Mouse (Mus musculus): ENCODE data around the gene Dennd4c. TPM values are rescaled to one million over a fixed set of nuclear protein-coding genes. Genes with fewer than 3 reads are reported as not detected.
A peak's percentile ranks its signal among the peaks of the same experiment; 100 is the strongest.
"Not testable (repeated sequence)": the region's sequence is repeated elsewhere in the genome, so short reads cannot be mapped to it uniquely, and the experiment has no call there.

The Dennd4c gene
- polyA plus RNA-seq, 1 experiment, result 6.8 TPM

DNA sequence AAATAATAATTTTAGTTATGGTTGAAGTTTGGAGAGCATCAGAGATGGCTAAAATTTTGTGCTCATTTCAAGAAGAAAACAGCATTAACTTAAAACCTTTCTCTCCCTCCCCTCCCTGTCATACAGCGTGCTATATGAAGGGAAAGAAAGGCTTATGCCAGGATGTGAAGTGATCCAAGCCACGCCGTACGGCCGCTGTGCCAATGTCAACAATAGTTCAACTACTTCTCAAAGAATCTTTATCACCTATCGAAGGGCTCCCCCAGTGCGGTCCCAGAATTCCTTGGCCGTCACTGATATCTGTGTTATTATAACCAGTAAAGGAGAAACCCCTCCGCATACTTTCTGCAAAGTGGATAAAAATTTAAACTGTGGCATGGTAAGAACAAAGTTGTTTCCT, 29.2 kb downstream of the Dennd4c start:
- DNase-seq (ENCODE audit: low read depth), result peak; percentile 17

DNA sequence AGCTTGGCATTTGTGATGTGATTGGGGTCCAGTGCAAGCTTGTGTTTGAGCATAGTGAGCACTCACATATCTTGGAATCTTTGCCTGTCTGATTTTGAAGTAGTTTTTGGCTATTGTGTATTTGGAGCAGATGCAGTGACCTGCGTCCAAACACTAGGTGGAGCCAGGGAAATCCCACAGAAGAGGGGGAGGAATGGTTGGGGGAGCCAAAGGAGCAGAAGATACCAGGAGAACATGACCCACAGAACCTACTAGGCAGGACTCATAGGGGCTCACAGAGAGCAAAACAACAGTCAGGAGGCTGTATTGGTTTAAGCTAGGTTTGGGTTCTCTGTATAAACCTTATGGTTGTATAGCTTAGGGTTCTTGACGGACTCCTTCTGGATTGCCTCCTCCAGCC, 62.2 kb downstream of the Dennd4c start:
- DNase-seq (ENCODE audit: low read depth), result no peak

GRCm38 (mm10) chr4:86814850-86815249, 66.5 kb downstream of the Dennd4c start:
- DNase-seq (ENCODE audit: low read depth), result no peak

GRCm38 (mm10) chr4:86823169-86823568, 74.8 kb downstream of the Dennd4c start:
- peak; percentile 8 for DNase-seq (ENCODE audit: low read depth)

- DNase-seq (ENCODE audit: low read depth), result no peak
Measured at GRCm38 (mm10) chr4:86825143-86825542, 76.8 kb downstream of the Dennd4c start.

GRCm38 (mm10) chr4:86831896-86832295, 83.5 kb downstream of the Dennd4c start:
- no peak for DNase-seq (ENCODE audit: low read depth)

DNA sequence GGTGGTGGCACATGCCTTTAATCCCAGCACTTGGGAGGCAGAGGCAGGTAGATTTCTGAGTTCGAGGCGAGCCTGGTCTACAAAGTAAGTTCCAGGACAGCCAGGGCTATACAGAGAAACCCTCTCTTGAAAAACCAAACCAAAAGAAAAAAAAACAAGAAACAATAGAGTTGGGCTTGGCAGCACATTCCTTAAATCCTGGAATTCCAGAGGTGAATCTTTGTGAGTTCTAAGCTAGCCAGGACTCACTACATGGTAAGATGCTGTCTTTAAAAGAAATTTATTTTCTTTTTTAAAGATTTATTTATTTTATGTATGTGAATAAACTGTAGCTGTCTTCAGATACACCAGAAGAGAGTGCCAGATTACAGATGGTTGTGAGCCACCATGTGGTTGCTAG, 92.8 kb downstream of the Dennd4c start:
- DNase-seq (ENCODE audit: low read depth), result not testable (repeated sequence)

DNA sequence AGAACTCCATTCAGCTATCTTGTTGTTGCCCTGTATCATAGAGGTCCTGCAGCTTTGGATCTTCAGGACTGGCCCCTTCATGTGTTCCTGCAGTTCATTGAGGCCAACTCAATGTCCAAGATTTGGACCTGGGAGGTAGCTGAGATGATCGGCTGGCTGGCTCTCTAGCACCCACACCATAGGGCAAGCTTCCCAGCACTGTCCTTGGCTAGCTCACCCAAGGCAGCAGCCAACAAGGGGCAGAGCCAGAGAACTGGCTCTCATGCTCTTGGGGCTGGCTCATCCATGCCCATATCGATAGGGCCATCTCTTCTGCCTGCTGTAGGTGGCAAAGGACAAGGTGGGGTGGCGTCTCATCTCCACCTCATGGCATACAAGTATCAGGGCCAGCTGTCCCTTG, 97.0 kb downstream of the Dennd4c start:
- no peak for DNase-seq (ENCODE audit: low read depth)

GRCm38 (mm10) chr4:86847246-86847645, 98.9 kb downstream of the Dennd4c start:
- no peak for DNase-seq (ENCODE audit: low read depth)

GRCm38 (mm10) chr4:86851331-86851730, 103.0 kb downstream of the Dennd4c start:
- no peak for DNase-seq (ENCODE audit: low read depth)

- no peak for DNase-seq (ENCODE audit: low read depth)
Measured at GRCm38 (mm10) chr4:86852018-86852417, 103.7 kb downstream of the Dennd4c start.

DNA sequence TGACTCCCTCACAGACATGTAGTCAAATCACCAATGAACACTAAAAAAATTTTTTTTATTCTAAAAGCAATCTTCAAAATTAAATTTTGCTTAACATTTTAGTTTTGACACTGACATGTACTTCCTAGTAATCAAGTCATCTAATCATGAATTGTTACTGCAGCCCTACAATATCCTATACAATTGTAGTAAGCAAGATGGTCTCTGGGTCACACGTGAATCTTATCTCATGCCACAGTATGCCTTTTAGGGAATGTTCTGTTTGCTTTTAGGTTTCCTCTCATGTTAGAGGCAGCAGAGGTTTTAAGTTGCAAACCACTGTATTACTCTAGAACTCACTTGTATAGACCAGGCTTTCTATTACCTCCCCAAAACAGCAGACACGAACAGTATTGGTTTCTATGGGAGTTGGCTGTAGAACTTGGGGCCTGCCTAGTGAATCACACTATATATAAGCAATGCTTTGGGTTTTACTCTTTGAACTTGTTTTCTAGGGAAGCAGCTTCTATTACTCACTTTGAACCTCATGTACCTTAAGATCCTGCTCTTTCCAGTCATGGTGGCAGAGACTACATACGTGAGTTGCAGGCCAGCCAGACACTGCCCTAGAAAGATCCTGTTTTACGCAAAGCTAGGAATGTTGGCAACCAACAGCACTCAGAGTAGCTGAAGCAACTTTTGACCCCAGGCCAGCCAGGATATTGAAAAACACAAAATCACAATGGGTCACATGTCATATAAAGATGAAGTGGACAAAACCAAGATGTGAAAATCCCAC, 104.6 kb downstream of the Dennd4c start:
- DNase-seq (ENCODE audit: low read depth), result no peak

DNA sequence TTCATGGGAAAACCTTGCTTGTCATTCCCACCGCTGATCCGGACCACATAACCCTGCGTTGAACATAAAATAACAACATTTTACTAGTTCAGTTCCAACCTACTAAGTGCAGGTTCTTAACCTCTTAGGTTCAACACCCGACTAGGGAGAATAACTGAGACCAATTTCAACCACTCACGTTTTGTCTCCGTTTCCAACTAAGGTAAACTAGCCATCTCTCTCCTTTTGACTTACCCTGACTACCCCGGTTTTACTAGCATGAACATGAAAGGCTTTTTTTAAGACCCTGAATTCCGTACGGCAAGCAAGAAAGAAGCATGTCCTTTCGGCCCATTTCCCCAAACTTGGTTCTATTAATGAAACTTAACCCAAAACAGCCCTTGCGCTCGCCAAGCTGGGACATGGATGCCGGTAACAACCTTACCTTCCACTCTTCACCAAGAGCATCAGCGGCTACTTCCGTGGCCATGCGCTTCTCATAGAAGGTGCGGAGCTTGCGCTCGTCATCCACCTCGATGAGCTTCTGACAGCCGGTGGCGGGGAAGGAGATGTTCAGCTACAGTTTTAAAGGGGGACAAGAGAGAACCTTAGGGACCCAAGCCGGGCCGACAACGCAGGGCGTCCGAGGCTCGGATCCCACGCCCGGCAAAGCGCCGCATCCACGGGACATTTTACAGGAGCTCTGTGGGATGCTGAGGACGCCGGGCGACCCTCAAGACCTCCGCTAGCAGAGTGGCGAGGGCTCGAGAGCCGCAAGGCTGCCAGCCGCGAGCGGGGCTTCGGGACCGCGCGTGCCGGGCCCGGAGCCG, 108.2 kb downstream of the Dennd4c start:
- DNase-seq (ENCODE audit: low read depth), result no peak

- DNase-seq (ENCODE audit: low read depth), result no peak
Measured at GRCm38 (mm10) chr4:86857113-86858069, 109.0 kb downstream of the Dennd4c start, which contains the start of gene Rps6. Rps6 (minus strand) TSS chr4:86857412.

GRCm38 (mm10) chr4:86858070-86858440, 109.7 kb downstream of the Dennd4c start:
- DNase-seq (ENCODE audit: low read depth), result no peak

GRCm38 (mm10) chr4:86864087-86864486, 115.7 kb downstream of the Dennd4c start:
- DNase-seq (ENCODE audit: low read depth), result no peak

DNA sequence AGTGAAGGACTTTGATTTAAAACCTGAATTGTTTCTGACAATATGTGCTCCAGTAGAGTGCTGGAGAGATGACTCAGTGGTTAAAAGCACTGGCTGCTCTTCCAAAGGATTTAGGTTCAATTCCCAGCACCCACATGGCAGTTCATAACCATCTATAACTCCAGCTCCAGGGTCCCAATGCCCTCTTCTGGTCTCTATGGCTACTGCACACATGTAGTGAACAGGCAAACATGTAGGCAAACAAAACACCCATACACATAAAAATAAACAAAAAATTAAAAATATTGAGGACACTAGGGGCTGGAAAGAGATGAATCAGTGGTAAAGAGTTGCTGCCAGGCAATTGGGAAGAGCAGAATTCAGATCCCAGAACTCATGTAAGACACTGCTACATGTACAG, 123.6 kb downstream of the Dennd4c start:
- no peak for DNase-seq (ENCODE audit: low read depth)

- no peak for DNase-seq (ENCODE audit: low read depth)
Measured at GRCm38 (mm10) chr4:86873072-86873471, 124.7 kb downstream of the Dennd4c start.

DNA sequence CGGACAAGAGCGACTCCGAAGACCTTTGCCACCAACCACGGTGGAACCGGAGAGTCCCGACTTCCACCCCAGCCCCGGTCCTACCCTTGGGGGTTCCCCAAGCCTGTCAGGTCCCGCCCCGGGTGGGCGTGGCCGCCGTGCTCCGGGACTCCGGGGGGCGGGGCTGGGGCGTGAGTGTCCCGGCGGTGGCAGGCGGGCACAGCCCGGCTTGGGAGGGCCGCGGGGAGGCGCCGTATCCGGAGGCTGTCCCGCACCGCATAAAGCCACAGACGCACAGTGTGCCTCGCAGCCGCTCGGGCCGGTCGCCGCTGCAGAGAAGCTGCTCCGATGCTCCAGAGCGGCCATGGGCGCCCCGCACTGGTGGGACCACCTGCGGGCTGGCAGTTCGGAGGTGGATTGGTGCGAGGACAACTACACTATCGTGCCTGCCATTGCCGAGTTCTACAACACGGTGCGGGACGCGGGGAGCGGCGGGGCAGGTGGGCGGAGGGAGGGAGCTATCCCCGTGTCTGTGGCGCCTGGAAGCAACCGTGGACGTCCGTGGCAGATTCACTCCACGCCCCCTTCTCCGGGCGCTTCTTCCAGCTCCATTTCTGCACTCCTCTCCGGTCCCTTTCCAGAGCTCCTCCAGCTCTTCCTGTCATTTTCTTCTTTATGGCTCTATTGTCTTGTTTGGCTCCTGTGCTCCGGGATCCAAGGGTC, 125.9 kb downstream of the Dennd4c start, which contains the start of gene Acer2:
TSS of gene Acer2 (plus strand) at position 251 of the 702 bp plus-strand sequence.
- DNase-seq (ENCODE audit: low read depth), result no peak

- no peak for DNase-seq (ENCODE audit: low read depth)
Measured at GRCm38 (mm10) chr4:86879477-86879876, 131.1 kb downstream of the Dennd4c start.

- no peak for DNase-seq (ENCODE audit: low read depth)
Measured at GRCm38 (mm10) chr4:86881178-86881577, 132.8 kb downstream of the Dennd4c start.
